Mouse (Mus musculus) mammary gland, adult 2 months (tissue): ENCODE results near the gene Rbks. TPM values are rescaled to one million over a fixed set of nuclear protein-coding genes. Genes with fewer than 3 reads are reported as not detected.

Experiments used
- polyA plus RNA-seq: library from polyadenylated mRNA; depleted of rRNA; stranded (reverse); fragments of >200 nt; gene quantifications from 2 replicates; pipeline ENCODE4 v1.2.3, GENCODE M21; 2012; ENCODE audit warnings: low replicate concordance; rRNA removed

Gene Rbks
- 3.7 and 4.5 TPM in 2 replicates for polyA plus RNA-seq

DNA sequence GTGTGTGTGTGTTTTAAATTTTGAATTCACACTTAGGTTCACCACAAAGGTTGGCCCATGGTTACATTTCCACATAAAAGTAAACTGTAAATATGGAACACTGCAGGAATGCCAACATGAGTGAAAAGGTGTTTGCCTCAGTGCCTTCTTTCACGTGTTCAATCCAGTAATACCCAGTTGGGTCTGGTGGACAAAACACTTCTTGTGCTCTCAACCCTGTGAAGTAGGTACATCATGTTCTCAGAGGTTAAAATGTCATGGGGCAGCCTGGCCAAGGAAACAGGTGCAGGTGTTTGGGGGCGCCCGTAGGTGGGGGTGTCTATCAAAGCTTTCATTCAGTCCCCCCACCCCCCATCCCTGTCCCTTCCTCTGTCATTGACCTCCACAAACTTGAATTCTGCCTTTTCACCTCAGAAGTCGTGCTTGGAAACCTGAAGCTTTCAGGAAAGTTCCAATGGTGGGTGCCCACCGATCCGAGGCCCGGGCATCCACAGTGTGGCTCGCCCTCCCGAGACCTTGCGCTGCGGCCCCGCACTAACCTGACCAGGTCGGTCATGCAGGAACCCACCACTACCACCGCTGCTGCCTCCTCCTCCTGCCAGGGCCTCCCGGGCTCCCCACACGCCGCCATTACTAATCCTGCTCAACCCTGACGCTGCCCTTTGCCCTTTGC lies at the start of gene Rbks:
Rbks (minus strand) TSS at position 657 of the 673 bp plus-strand sequence.

DNA sequence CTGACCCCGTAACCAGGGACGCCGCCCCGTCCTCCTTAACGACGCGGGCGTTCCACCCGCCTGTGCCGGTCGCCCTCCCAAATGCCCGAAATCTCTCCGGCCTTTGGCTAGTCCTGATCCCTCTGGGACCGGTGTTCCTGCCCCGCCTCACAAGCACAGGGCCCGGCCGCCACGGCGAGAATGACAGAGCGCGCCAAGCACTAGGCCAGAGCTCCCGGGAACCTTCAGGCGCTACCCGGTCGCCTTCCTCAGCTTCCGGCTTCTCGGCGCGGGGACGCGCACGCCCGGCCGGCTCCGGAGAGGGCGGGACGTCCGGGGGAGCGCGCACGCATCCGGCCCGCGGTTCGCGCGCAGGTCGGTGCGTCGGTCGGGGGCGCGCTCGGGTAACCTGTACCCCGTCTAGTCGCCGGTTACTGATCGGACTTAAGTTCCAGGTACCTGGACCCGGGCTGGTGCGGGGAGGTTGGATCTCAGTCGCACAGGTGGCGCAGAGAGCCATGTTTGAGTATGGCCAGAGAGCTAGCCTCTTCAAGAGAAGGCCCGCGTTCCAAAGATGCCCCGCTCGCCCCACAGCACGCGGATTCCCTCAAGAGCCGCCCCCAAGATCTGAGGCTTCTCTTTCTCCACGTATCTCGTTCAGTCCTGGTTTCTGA lies 343 bp upstream of the Rbks start, which contains the start of gene Babam2:
Babam2 (plus strand) TSS at position 41 of the 653 bp plus-strand sequence.

DNA sequence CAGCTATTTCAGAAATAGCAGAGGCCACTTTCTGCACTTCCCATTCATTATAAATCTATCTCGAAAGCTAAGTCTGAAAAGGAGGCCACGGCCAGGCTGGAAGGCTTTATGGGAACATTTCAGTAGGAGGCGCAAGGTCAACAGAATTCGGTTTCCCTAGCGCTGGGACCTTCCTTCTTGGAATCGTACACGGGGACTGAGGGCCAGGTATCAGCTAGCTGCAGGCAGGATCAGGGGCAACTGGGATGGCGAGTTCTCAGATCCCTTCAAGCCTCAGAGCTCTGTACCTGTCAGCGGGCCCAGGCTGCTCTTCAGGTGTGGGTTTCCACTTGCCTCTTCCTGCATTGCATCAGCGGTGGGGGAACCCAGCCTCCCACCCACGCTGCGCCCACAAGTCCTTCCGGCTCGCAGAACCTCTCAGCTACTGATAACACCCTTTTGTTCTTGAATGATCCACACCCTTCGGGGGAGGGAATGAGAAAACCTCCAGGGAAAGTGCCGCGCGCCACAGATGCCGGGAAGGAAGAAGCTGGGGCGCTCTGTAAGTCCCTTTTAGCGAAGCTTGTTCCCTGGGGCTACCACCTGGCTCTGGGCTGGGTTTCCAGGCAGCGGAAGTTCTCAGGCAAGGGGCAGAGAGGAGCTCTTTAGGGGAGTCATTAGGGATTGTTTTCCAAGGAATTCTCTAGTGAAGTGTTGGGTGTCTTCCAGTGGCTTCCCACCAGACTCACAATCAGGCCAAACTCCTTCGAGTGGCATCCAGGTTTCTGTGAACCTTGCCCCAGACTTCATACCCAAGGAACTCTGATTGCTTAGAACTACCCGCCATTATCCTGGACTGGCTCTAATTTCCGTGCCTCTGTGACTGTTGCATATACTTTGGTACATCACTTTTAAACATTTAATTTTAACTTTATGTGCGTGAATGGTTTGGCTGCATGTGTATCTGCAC lies 100.7 kb downstream of the Rbks start, which contains the start of gene Mrpl33:
Mrpl33 (plus strand) TSS at position 455 of the 949 bp plus-strand sequence.

Other genes with a start within 250 kb of the Rbks start
- 6.7 and 12.7 TPM in 2 replicates for gene Zfp512, start 245.2 kb downstream of the Rbks start, polyA plus RNA-seq
- not detected in 2 replicates for gene 4930548H24Rik, start 211.9 kb downstream of the Rbks start, polyA plus RNA-seq
- gene Gpn1, start 202.9 kb downstream of the Rbks start, polyA plus RNA-seq = 15.1 and 15.2 TPM in 2 replicates
- 13.8 and 15.6 TPM in 2 replicates for gene Slc4a1ap, start 170.6 kb downstream of the Rbks start, polyA plus RNA-seq
- 10.9 and 16.4 TPM in 2 replicates for gene Supt7l, start 169.8 kb downstream of the Rbks start, polyA plus RNA-seq
- 13.2 and 32.1 TPM in 2 replicates for gene Mrpl33, start 100.7 kb downstream of the Rbks start, polyA plus RNA-seq
- 27.1 and 46.5 TPM in 2 replicates for gene Babam2, start 57 bp upstream of the Rbks start, polyA plus RNA-seq